ENCODE assay signal across 9 mouse cellular contexts in genomic region chr7:12874301-12874700, GRCm38 (mm10). TPM values are rescaled to one million over a fixed set of nuclear protein-coding genes. Genes with fewer than 3 reads are reported as not detected.
DNase-seq lines count a peak whose midpoint lies in the region; ATAC-seq and TF ChIP-seq lines count a peak whose summit lies in the region.
"Had no signal": no experiment of that assay in that cellular context is flagged by ENCODE, and none has a peak within 500 bp of the region (broad histone marks: within the 10 kb centered on the region; RNA-seq: fewer than 3 reads in every experiment).

No protein-coding gene starts in this region.

- no peak overlapping the region for H3K9ac ChIP-seq in forebrain, embryonic 15.5 days (replicated peaks)
- no peak overlapping the region for H3K9ac ChIP-seq in midbrain, embryonic 13.5 days (replicated peaks)
- H3K9ac ChIP-seq: neural tube, embryonic 12.5 days had no signal

- H3K4me2 ChIP-seq in forebrain, embryonic 15.5 days (replicated peaks) = no peak overlapping the region
- no peak overlapping the region for H3K4me2 ChIP-seq in midbrain, embryonic 13.5 days (replicated peaks)
- H3K4me2 ChIP-seq: neural tube, embryonic 12.5 days had no signal

- ATAC-seq in forebrain, embryonic 15.5 days (replicated peaks) = no peak
- ATAC-seq in midbrain, embryonic 13.5 days = no peak

- H3K4me3 ChIP-seq in left cerebral cortex, adult 2 months = no peak overlapping the region
- H3K4me3 ChIP-seq in forebrain, embryonic 15.5 days = no peak overlapping the region
- H3K4me3 ChIP-seq in midbrain, embryonic 13.5 days (replicated peaks) = no peak overlapping the region
- H3K4me3 ChIP-seq: neural tube, embryonic 12.5 days had no signal

- no peaks in the 10 kb centered on the region for H3K36me3 ChIP-seq in forebrain, embryonic 15.5 days
- H3K36me3 ChIP-seq in midbrain, embryonic 13.5 days = no peaks in the 10 kb centered on the region
- H3K36me3 ChIP-seq: neural tube, embryonic 12.5 days had no signal

- H3K9me3 ChIP-seq in forebrain, embryonic 15.5 days = no peaks in the 10 kb centered on the region
- H3K9me3 ChIP-seq in midbrain, embryonic 13.5 days = peaks cover 1% of the 10 kb centered on the region; the same call in 1 of the 2 replicates

- intact Hi-C loops in left cerebral cortex, adult 2 months (cut with DNase I) = no loop called here

- no peak overlapping the region for H3K27ac ChIP-seq in left cerebral cortex, adult 2 months
- no peak overlapping the region for H3K27ac ChIP-seq in forebrain, embryonic 15.5 days (replicated peaks)
- no peak overlapping the region for H3K27ac ChIP-seq in midbrain, embryonic 13.5 days
- H3K27ac ChIP-seq: neural tube, embryonic 12.5 days had no signal

- H3K27me3 ChIP-seq in forebrain, embryonic 15.5 days = no peaks in the 10 kb centered on the region
- H3K27me3 ChIP-seq in midbrain, embryonic 13.5 days = no peaks in the 10 kb centered on the region
- H3K27me3 ChIP-seq: neural tube, embryonic 12.5 days had no signal

- WGBS in forebrain, embryonic 15.5 days = 35% methylated on average over 3 of the region's 3 CpGs
- 30% methylated on average over 3 of the region's 3 CpGs for WGBS in midbrain, embryonic 13.5 days

- DNase-seq in cerebellum, adult 9-10 months = peak; percentile 62
- no peak for DNase-seq in cerebellum, adult 9-11 months
- DNase-seq in left cerebral cortex, adult 2 months (ENCODE audit: extremely low spot score in 1 of 2, low spot score in 2 of 2) = no peak
- DNase-seq in left cerebral cortex, adult 11 months (ENCODE audit: low spot score) = no peak
- DNase-seq in NIH3T3 (ENCODE audit: low read depth) = peak; percentile 73
- peak; percentile 78 for DNase-seq in lung, postnatal 36 days

- no peaks in the 10 kb centered on the region for H3K4me1 ChIP-seq in forebrain, embryonic 15.5 days
- H3K4me1 ChIP-seq in midbrain, embryonic 13.5 days (replicated peaks) = no peaks in the 10 kb centered on the region
- H3K4me1 ChIP-seq: neural tube, embryonic 12.5 days had no signal

- peak; percentile 57 for TF ChIP-seq CTCF in left cerebral cortex, adult 2 months (IDR thresholded peaks at IDR 0.05)

RNA-seq across cellular contexts. Expression of gene Zfp128, which starts 6.7 kb away (rescaled TPM):
- total RNA-seq in left cerebral cortex, adult 2 months (2021) = 1 to 10 TPM; 8.0 to 8.2 TPM
- 8.0 and 8.8 TPM in 2 replicates for polyA plus RNA-seq in forebrain, embryonic 15.5 days (2015; fragmentation: Nextera tagmentation; extraction: Ambion mirVana)
- 7.4 and 7.6 TPM in 2 replicates for polyA plus RNA-seq in midbrain, embryonic 13.5 days (2015; fragmentation: Nextera tagmentation; extraction: Ambion mirVana)

RNA-seq across cellular contexts. Expression of gene Zscan22, which starts 23.3 kb away (rescaled TPM):
- total RNA-seq in left cerebral cortex, adult 2 months (2021) = 10 to 100 TPM; 16.2 to 17.0 TPM
- polyA plus RNA-seq in forebrain, embryonic 15.5 days (2015; fragmentation: Nextera tagmentation; extraction: Ambion mirVana) = 13.8 TPM in 2 replicates
- polyA plus RNA-seq in midbrain, embryonic 13.5 days (2015; fragmentation: Nextera tagmentation; extraction: Ambion mirVana) = 10.4 and 10.5 TPM in 2 replicates

RNA-seq across cellular contexts. Expression of gene Zfp110, which starts 39.7 kb away (rescaled TPM):
- total RNA-seq in left cerebral cortex, adult 2 months (2021) = 10 to 100 TPM; 12.5 to 13.5 TPM
- 40.2 and 44.1 TPM in 2 replicates for polyA plus RNA-seq in forebrain, embryonic 15.5 days (2015; fragmentation: Nextera tagmentation; extraction: Ambion mirVana)
- 31.8 and 31.9 TPM in 2 replicates for polyA plus RNA-seq in midbrain, embryonic 13.5 days (2015; fragmentation: Nextera tagmentation; extraction: Ambion mirVana)

RNA-seq across cellular contexts. Expression of gene Rps5, which starts 47.8 kb away (rescaled TPM):
- total RNA-seq in left cerebral cortex, adult 2 months (2021) = 100 to 1,000 TPM; 374 to 377 TPM
- polyA plus RNA-seq in forebrain, embryonic 15.5 days (2015; fragmentation: Nextera tagmentation; extraction: Ambion mirVana) = 659 and 698 TPM in 2 replicates
- polyA plus RNA-seq in midbrain, embryonic 13.5 days (2015; fragmentation: Nextera tagmentation; extraction: Ambion mirVana) = 680 and 686 TPM in 2 replicates

RNA-seq across cellular contexts. Expression of gene Rnf225, which starts 52.9 kb away (rescaled TPM):
- total RNA-seq in left cerebral cortex, adult 2 months (2021) = 1 to 10 TPM; 1.1 to 1.2 TPM
- polyA plus RNA-seq in forebrain, embryonic 15.5 days (2015; fragmentation: Nextera tagmentation; extraction: Ambion mirVana) = 0.61 and 0.84 TPM in 2 replicates
- 0.69 and 1.1 TPM in 2 replicates for polyA plus RNA-seq in midbrain, embryonic 13.5 days (2015; fragmentation: Nextera tagmentation; extraction: Ambion mirVana)

Comparison
In these comparisons a context has a peak if more than half of its experiments do, and no peak if none do; other contexts are left out.
1. DNase-seq: peak in cerebellum, adult 9-10 months (single experiment), NIH3T3 (single experiment) and lung, postnatal 36 days (single experiment); none in cerebellum, adult 9-11 months (single experiment), left cerebral cortex, adult 2 months (0 of 2) and left cerebral cortex, adult 11 months (single experiment).